Mouse (Mus musculus): Measurements from ENCODE around the gene Etv6. TPM values are rescaled to one million over a fixed set of nuclear protein-coding genes. Genes with fewer than 3 reads are reported as not detected.

Gene Etv6
- polyA plus RNA-seq, 1 experiment from 2014 or later, result 16.0 TPM

DNA sequence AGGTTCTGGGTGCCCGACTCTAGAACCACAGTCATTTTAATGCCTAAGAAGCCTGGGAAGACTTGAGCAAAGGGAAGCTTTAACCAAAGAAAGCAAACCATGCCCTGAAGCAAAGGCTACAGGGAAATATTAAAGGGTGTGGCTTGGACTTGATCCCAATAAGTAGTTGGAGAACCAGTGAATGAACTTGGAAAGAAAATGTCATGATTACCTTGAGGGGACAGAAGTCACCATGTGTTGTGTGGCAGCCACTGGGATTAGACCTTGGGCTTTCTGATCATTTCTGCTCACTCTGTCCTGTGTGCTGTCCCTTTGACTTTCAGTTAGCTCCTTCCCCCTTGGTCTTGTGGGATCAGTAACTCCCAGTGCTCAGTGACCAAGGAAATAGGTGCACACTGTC is 38.9 kb downstream of the Etv6 start:
- ATAC-seq (replicated peaks; ENCODE audit: insufficient number of reproducible peaks, low FRiP score, low TSS enrichment), result no peak
- Histone ChIP-seq H3K4me3 (ENCODE audit: low read depth, low read length) (no peak overlapping the region), H3K27ac (ENCODE audit: low read depth, low read length) (no peak overlapping the region), H3K4me2 (no peak overlapping the region), H3K9me3 (replicated peaks; ENCODE audit: control insufficient read depth, low read length) (no peaks in the 10 kb centered on the region), H3K9ac (ENCODE audit: low read depth, low read length) (no peak overlapping the region), H3K36me3 (ENCODE audit: control insufficient read depth, insufficient read depth, low read length) (peaks cover 4% of the 10 kb centered on the region; the same call in 1 of the 2 replicates), H3K27me3 (ENCODE audit: control insufficient read depth, insufficient read depth, low read length) (no peaks in the 10 kb centered on the region), H3K4me1 (ENCODE audit: control insufficient read depth, insufficient read depth, low read length) (peaks cover 10% of the 10 kb centered on the region; the same call in 1 of the 2 replicates)
- 88% methylated on average over 1 of the region's 1 CpGs for WGBS (ENCODE audit: insufficient replicate concordance)

DNA sequence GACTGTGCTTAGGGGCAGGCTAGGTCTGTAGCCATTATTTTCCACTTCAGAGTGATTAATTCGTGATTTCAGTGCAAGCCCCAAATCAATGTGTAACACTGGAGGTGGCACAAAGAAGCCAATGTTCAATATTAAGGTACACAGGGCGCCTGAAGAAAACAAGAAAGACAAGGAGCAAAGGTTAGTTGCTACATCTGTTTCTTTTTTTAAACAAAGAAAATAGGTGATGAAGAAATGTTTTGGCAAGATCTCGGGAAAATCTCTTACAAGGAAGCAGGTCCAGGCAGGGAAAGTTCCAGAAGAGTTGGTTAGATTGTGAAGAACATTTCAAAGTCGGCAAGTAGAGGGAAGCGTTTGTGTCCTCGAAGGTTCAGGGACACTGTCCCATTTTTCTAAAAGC is 39.5 kb downstream of the Etv6 start:
- no peak for ATAC-seq (replicated peaks; ENCODE audit: insufficient number of reproducible peaks, low FRiP score, low TSS enrichment)
- 87% methylated on average over 6 of the region's 6 CpGs for WGBS (ENCODE audit: insufficient replicate concordance)
- Histone ChIP-seq H3K4me1 (ENCODE audit: control insufficient read depth, insufficient read depth, low read length) (peaks cover 10% of the 10 kb centered on the region; the same call in 1 of the 2 replicates), H3K9me3 (replicated peaks; ENCODE audit: control insufficient read depth, low read length) (no peaks in the 10 kb centered on the region), H3K4me3 (ENCODE audit: low read depth, low read length) (no peak overlapping the region), H3K9ac (ENCODE audit: low read depth, low read length) (no peak overlapping the region), H3K36me3 (ENCODE audit: control insufficient read depth, insufficient read depth, low read length) (peaks cover 4% of the 10 kb centered on the region; the same call in 1 of the 2 replicates), H3K27me3 (ENCODE audit: control insufficient read depth, insufficient read depth, low read length) (no peaks in the 10 kb centered on the region), H3K4me2 (no peak overlapping the region), H3K27ac (ENCODE audit: low read depth, low read length) (no peak overlapping the region)

DNA sequence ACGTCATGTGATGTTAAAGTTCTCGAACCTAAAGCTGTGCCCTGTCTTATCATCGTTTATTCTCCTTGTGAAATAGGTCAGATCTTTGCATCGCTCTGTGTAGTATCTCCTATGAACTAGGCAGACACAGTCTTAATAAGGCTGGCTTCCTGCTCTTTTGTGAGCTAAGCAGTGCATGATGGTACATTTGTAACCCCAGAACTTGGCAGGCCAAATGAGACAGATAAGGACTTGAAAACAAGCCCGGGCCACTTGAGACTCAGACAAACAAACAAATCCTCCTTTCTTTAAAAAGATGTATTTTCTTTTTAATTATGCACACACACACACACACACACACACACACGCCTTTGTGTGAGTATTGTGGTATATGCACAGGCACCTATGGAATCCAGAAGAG is 42.5 kb downstream of the Etv6 start:
- Histone ChIP-seq H3K36me3 (ENCODE audit: control insufficient read depth, insufficient read depth, low read length) (peaks cover 4% of the 10 kb centered on the region; the same call in 1 of the 2 replicates), H3K4me2 (no peak overlapping the region), H3K9ac (ENCODE audit: low read depth, low read length) (no peak overlapping the region), H3K4me1 (ENCODE audit: control insufficient read depth, insufficient read depth, low read length) (peaks cover 10% of the 10 kb centered on the region; the same call in 1 of the 2 replicates), H3K9me3 (replicated peaks; ENCODE audit: control insufficient read depth, low read length) (no peaks in the 10 kb centered on the region), H3K27me3 (ENCODE audit: control insufficient read depth, insufficient read depth, low read length) (no peaks in the 10 kb centered on the region), H3K4me3 (ENCODE audit: low read depth, low read length) (no peak overlapping the region), H3K27ac (ENCODE audit: low read depth, low read length) (no peak overlapping the region)
- no peak for ATAC-seq (replicated peaks; ENCODE audit: insufficient number of reproducible peaks, low FRiP score, low TSS enrichment)
- WGBS (ENCODE audit: insufficient replicate concordance), result 69% methylated on average over 6 of the region's 6 CpGs

DNA sequence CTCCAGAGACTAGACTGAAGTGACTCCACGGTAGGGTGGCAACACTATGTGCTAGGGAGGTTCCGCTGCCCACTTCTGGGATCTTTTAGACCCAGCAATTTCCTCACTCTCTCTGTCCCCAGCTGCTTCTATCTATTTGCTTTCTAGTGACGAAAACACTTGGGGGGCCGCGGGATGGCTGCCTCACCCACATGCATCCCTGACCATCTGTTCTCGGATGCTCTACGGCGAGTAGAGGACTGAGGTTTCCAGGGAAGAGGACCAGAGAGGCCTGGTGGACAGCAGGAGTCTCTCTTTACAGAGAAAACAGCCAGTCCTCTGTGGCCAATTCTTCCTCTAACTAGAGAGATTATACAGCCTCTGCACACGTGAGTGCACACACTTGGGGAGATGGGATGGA is 43.6 kb downstream of the Etv6 start:
- Histone ChIP-seq H3K9me3 (replicated peaks; ENCODE audit: control insufficient read depth, low read length) (no peaks in the 10 kb centered on the region), H3K4me2 (no peak overlapping the region), H3K27ac (ENCODE audit: low read depth, low read length) (no peak overlapping the region), H3K27me3 (ENCODE audit: control insufficient read depth, insufficient read depth, low read length) (no peaks in the 10 kb centered on the region), H3K9ac (ENCODE audit: low read depth, low read length) (no peak overlapping the region), H3K36me3 (ENCODE audit: control insufficient read depth, insufficient read depth, low read length) (peaks cover 2% of the 10 kb centered on the region; the same call in 1 of the 2 replicates), H3K4me3 (ENCODE audit: low read depth, low read length) (no peak overlapping the region), H3K4me1 (ENCODE audit: control insufficient read depth, insufficient read depth, low read length) (peaks cover 6% of the 10 kb centered on the region; the same call in 1 of the 2 replicates)
- WGBS (ENCODE audit: insufficient replicate concordance), result 80% methylated on average over 9 of the region's 9 CpGs
- ATAC-seq (replicated peaks; ENCODE audit: insufficient number of reproducible peaks, low FRiP score, low TSS enrichment), result no peak

DNA sequence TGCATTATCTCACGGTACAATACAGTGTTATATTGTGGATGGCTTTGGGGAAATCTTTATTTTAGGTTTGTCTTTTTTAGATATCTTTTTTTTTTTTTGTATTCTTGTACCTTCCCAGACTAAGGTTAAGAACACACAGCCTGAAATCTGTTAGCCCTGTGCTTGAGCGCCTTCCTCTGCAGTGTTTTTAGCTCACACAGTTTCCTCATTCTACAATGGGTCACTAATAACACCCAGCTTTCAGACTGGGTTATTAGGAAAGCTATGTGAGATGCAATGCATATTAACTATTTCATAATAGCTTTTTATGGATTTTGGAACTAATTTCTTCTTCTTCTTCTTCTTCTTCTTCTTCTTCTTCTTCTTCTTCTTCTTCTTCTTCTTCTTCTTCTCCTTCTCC is 44.1 kb downstream of the Etv6 start:
- ATAC-seq (replicated peaks; ENCODE audit: insufficient number of reproducible peaks, low FRiP score, low TSS enrichment), result no peak
- H3K4me1 ChIP-seq (ENCODE audit: control insufficient read depth, insufficient read depth, low read length), result peaks cover 6% of the 10 kb centered on the region; the same call in 1 of the 2 replicates
- H3K4me2 ChIP-seq, result no peak overlapping the region
- no peaks in the 10 kb centered on the region for H3K9me3 ChIP-seq (replicated peaks; ENCODE audit: control insufficient read depth, low read length)
- no peak overlapping the region for H3K27ac ChIP-seq (ENCODE audit: low read depth, low read length)
- H3K9ac ChIP-seq (ENCODE audit: low read depth, low read length), result no peak overlapping the region
- 84% methylated on average over 2 of the region's 2 CpGs for WGBS (ENCODE audit: insufficient replicate concordance)
- H3K4me3 ChIP-seq (ENCODE audit: low read depth, low read length), result no peak overlapping the region
- peaks cover 2% of the 10 kb centered on the region; the same call in 1 of the 2 replicates for H3K36me3 ChIP-seq (ENCODE audit: control insufficient read depth, insufficient read depth, low read length)
- H3K27me3 ChIP-seq (ENCODE audit: control insufficient read depth, insufficient read depth, low read length), result no peaks in the 10 kb centered on the region

DNA sequence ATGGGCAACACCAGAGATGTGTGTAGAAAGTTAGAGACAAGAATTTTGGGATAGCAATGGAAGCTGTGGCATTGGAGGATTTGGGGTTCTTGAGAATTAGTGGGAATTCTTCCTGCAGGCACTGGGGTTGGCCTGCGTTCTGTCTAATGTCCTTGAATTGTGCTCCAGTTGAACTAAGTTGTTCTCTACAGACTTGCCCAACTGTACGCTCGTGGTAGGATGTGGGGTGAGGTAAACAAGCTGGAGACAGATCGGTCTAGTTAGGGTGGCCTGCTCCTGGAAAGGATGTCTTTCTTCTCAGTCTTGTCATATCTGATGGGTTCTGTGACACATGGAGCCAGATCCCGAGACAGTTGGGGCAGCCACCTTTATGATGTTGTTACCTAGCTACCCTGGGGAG is 45.4 kb downstream of the Etv6 start:
- H3K36me3 ChIP-seq (ENCODE audit: control insufficient read depth, insufficient read depth, low read length), result no peaks in the 10 kb centered on the region
- no peak overlapping the region for H3K9ac ChIP-seq (ENCODE audit: low read depth, low read length)
- 86% methylated on average over 5 of the region's 5 CpGs for WGBS (ENCODE audit: insufficient replicate concordance)
- no peak overlapping the region for H3K4me3 ChIP-seq (ENCODE audit: low read depth, low read length)
- no peaks in the 10 kb centered on the region for H3K27me3 ChIP-seq (ENCODE audit: control insufficient read depth, insufficient read depth, low read length)
- H3K4me1 ChIP-seq (ENCODE audit: control insufficient read depth, insufficient read depth, low read length), result peaks cover 6% of the 10 kb centered on the region; the same call in 1 of the 2 replicates
- no peak overlapping the region for H3K4me2 ChIP-seq
- H3K9me3 ChIP-seq (replicated peaks; ENCODE audit: control insufficient read depth, low read length), result no peaks in the 10 kb centered on the region
- no peak overlapping the region for H3K27ac ChIP-seq (ENCODE audit: low read depth, low read length)
- no peak for ATAC-seq (replicated peaks; ENCODE audit: insufficient number of reproducible peaks, low FRiP score, low TSS enrichment)

DNA sequence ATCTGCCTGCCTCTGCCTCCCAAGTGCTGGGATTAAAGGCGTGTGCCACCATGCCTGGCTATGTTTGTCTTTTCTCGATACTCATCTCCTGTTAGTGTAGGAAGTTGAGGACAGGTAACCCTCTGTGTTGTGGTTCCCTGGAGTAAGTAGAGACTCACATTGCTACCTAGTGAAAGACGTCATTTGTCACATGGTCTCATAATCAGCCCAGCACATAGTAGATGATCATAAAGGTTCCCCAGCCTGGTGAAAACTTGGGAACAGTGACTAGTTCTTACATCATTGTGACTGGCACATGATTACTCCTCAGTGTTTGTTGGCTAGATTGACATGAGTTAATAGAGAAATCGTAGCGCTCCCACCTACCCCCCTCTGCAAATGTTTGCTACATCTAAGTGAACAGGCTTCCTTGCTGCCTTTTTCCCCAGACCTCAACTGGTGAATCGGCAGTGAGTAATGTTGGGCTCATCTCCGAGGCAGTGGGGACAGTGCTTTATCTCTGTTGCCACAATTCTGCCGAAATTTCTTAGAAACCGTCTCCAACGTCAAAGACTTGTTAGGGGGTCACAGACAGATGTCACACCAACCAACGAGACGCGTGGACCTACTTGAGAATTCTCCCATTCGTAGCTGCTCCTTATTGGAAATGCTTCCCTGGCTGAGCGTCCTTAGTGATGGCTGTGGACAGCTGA is 46.9 kb downstream of the Etv6 start:
- H3K4me2 ChIP-seq, result no peak overlapping the region
- no peak overlapping the region for H3K4me3 ChIP-seq (ENCODE audit: low read depth, low read length)
- 76% methylated on average over 15 of the region's 15 CpGs for WGBS (ENCODE audit: insufficient replicate concordance)
- peaks cover 8% of the 10 kb centered on the region for H3K4me1 ChIP-seq (ENCODE audit: control insufficient read depth, insufficient read depth, low read length)
- no peaks in the 10 kb centered on the region for H3K36me3 ChIP-seq (ENCODE audit: control insufficient read depth, insufficient read depth, low read length)
- ATAC-seq (replicated peaks; ENCODE audit: insufficient number of reproducible peaks, low FRiP score, low TSS enrichment), result no peak
- no peak overlapping the region for H3K9ac ChIP-seq (ENCODE audit: low read depth, low read length)
- no peaks in the 10 kb centered on the region for H3K27me3 ChIP-seq (ENCODE audit: control insufficient read depth, insufficient read depth, low read length)
- no peak overlapping the region for H3K27ac ChIP-seq (ENCODE audit: low read depth, low read length)
- no peaks in the 10 kb centered on the region for H3K9me3 ChIP-seq (replicated peaks; ENCODE audit: control insufficient read depth, low read length)

DNA sequence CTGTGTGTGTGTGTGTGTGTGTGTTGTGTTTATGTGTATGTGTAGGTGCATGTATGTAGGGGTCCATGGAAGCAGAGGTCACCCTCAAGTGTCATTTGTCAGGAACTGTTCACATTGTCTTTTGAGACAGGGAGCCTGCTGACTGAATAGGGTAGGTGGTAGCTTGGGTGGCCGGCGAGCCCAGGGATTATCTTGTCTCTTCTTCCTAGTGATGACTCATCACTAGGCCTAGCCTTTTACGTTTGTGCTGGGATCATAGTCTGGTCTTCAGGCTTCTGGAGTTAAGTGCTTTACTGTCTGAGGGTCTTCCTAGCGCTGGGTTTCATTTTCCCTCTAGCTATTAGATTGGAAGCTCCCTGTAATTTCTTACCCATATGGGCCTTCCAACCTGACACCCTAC is 47.9 kb downstream of the Etv6 start:
- Histone ChIP-seq H3K9ac (ENCODE audit: low read depth, low read length) (no peak overlapping the region), H3K4me3 (ENCODE audit: low read depth, low read length) (no peak overlapping the region), H3K36me3 (ENCODE audit: control insufficient read depth, insufficient read depth, low read length) (no peaks in the 10 kb centered on the region), H3K27ac (ENCODE audit: low read depth, low read length) (no peak overlapping the region), H3K4me2 (no peak overlapping the region), H3K4me1 (ENCODE audit: control insufficient read depth, insufficient read depth, low read length) (peaks cover 12% of the 10 kb centered on the region), H3K9me3 (replicated peaks; ENCODE audit: control insufficient read depth, low read length) (no peaks in the 10 kb centered on the region), H3K27me3 (ENCODE audit: control insufficient read depth, insufficient read depth, low read length) (no peaks in the 10 kb centered on the region)
- no peak for ATAC-seq (replicated peaks; ENCODE audit: insufficient number of reproducible peaks, low FRiP score, low TSS enrichment)
- 48% methylated on average over 4 of the region's 4 CpGs for WGBS (ENCODE audit: insufficient replicate concordance)

DNA sequence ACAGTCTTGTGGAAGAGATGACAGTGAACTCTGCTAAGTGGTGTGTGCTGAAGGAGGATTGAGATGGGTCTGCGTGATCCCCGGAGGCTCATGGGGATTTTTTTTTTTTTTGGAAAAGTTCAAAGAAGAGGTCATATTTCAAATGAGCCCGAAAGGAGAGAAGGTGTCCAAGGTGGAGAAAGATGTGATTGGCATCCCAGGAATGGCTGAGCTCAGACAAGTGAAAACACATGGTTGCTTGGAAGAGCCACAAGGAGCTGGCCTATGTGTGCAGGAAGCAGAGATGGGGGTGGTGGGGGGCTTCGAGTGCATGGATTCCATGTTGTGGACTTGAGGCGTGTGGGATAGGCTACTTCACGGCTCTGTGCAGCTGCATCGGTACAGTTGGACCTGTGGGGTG is 50.9 kb downstream of the Etv6 start:
- no peaks in the 10 kb centered on the region for H3K27me3 ChIP-seq (ENCODE audit: control insufficient read depth, insufficient read depth, low read length)
- no peaks in the 10 kb centered on the region for H3K36me3 ChIP-seq (ENCODE audit: control insufficient read depth, insufficient read depth, low read length)
- no peak overlapping the region for H3K9ac ChIP-seq (ENCODE audit: low read depth, low read length)
- no peak for ATAC-seq (replicated peaks; ENCODE audit: insufficient number of reproducible peaks, low FRiP score, low TSS enrichment)
- H3K27ac ChIP-seq (ENCODE audit: low read depth, low read length), result no peak overlapping the region
- 73% methylated on average over 7 of the region's 7 CpGs for WGBS (ENCODE audit: insufficient replicate concordance)
- H3K4me2 ChIP-seq, result no peak overlapping the region
- H3K4me1 ChIP-seq (ENCODE audit: control insufficient read depth, insufficient read depth, low read length), result peaks cover 41% of the 10 kb centered on the region
- H3K9me3 ChIP-seq (replicated peaks; ENCODE audit: control insufficient read depth, low read length), result no peaks in the 10 kb centered on the region
- H3K4me3 ChIP-seq (ENCODE audit: low read depth, low read length), result no peak overlapping the region

Measured in heart, embryonic 11.5 days (tissue).